Mouse (Mus musculus) retina, postnatal 7 days (tissue): Measurements from ENCODE around the gene Lcp2.
A peak's percentile ranks its signal among the peaks of the same experiment; 100 is the strongest.

Source experiments
- DNase-seq: peaks from one replicate; pipeline ENCODE4 v3.0.0-alpha.2; 2012; ENCODE audit warnings: low read depth, low spot score

The Lcp2 gene

DNA sequence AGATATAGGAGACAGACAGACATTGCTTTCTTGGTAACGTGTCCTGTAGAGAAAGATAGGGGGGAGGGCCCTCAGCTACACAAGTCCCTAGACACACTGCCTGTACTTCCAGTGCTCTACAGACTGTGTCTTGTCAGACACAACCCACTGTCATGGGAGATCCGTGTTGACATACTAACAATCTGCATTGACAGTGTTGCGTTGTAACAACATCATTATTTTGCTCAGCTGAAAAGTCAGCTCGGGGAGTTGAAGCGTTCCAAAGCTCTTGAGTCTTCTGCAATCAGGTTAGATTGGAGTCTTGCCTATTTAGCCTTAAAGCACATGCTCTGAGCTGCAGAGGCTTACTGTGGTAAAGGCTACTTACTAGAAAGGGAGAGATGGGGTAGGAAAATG lies 820 bp downstream of the Lcp2 start:
- DNase-seq: no peak

DNA sequence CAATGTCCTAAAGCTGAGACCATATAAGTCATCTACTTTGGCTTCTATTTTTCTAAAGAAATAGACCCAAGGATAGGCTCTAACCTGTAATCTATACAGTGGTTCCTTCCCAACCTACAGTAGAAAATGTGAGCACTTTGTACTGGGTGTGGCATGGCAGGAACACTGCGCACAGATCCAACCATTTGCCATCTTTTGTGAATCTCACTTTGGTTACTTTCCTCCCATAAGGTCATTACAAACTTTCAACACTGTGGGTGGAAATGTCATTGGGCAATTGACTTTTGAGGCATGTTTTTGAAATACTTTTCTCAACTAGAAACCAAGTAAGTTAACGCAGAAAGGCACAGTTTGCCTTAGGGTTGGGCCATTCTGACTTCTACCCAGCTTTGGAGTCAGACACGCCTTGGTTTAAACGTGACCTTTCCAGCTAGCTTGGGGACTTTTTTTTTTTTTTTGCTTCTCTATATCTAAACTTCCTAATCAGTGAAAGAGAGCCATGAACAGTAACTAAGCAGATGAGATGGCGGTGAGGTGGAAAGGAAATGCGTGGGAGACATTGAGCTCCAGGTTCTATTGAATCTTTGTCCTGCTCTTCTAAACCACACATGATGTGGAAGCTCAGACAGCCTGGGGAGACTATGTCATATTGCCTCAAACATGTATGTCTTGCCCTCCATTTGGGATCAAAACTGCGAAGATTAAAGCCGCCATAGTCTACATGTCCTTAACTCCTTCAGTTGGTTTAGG lies 1.8 kb downstream of the Lcp2 start:
- no peak for DNase-seq

DNA sequence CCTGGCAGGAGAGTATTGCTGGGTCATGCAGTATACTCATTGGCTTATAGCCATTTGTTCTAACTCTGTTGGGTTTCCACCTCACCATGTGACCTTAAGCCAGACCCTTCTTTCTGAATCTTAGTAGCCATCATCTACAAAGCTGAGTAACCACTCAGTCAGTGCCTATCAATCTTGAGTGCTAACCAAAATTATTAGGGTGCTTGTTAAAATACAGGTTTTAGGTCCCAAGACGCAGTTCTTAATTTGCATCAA lies 2.3 kb downstream of the Lcp2 start:
- no peak for DNase-seq

DNA sequence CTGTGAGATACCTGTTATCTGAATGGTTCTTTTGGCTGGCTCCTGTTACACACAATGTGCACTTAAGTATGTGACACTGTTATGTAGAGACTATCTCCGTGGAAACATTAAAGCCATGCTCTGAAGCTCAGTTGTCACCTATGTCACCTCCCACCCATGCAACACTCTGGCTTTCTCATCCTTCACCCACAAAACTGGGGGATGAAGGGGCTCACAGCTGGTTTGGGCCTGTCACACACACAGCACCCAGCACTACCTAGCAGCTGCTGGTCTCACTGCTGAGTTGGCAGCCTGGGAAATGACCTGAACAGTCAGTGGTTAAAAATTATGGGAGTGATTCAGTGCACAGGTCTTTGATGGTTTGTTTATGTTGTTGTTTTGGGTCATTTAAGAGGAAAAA lies 3.3 kb downstream of the Lcp2 start:
- no peak for DNase-seq

DNA sequence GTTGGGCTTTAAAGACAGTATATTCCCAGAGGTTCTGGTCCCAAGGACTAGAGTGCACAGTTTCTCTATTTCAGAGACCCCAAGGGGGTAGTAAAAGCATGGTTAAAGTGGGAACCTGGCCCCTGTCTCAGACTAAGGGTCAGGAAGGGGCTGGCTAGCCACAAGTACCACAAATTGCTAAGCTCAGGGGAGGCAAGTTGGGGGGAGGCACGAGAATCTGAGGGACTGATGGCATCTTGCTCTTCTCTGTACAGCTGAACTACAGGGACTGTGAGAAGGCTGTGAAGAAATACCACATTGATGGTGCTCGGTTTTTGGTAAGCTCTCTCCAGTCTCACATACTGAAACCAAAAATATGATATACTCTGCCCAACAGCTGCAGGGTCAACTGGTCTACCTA lies 3.9 kb downstream of the Lcp2 start:
- no peak for DNase-seq

DNA sequence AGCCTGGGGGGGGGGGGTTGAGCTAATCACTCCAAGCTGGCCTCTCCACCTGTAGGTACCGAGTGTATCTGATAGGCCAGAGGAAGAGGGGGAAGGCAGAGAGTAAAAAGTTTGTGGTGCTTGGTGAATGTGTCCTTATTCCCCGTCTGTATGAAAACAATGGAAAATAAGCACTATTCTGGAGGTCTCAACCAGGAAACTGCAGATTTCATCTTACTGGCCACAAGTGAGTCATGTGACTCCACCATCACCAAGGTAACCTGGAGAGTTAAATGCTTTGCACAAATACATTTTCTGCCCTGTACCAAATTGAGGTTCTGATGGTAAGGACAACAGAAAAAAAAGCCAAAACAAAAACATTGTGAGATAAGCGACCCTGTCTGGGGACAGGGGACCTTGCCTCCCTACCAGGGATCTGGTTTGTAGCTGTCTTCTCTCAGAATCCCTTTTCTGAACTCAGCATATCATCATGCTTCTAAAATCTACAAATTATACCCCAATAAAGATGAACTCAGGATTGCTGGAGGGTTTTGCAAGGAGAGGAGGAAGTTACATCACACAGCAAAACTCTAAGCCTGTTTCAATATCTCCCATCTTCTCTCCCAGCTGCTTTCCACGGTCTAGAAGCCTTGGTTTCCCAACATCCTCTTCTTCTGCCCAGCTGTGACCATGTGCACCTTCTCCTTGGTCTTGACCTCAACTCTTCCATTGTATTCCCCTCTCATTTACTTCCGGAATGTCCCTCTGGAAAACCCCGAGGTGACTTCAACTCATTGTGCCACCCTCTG lies 6.5 kb downstream of the Lcp2 start:
- DNase-seq: no peak

DNA sequence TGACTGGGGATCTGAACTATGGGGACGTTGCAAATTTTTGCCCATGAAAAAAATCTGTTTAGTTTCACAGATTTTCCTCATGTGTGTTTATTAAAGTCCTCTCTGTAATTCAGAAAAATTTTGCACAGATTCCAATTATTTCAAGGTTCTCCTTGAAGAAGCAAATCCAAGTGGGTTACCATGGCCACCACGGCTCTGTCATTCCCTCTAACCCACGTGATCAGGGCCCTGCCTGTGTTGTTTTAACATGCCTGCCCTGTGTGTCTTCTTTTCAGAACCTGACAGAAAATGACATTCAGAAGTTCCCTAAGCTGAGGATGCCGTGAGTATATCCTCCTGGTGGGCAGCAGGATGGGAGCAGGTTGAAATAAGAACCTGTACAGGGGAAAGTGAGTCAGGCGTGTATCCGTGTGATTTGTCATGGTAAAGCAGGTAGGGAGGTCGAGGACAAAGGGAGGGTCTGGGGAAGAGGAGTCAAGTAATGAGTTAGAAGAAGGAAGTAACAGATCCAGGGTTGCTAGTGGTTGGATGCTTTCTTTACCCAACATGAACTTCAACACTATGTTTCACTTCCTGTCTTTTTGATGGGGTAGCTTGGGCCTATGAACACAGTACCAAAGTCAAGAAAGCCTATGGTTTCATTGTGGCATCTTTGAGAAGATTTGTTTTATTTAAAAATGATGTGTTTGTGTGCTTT lies 7.5 kb downstream of the Lcp2 start:
- DNase-seq: no peak

DNA sequence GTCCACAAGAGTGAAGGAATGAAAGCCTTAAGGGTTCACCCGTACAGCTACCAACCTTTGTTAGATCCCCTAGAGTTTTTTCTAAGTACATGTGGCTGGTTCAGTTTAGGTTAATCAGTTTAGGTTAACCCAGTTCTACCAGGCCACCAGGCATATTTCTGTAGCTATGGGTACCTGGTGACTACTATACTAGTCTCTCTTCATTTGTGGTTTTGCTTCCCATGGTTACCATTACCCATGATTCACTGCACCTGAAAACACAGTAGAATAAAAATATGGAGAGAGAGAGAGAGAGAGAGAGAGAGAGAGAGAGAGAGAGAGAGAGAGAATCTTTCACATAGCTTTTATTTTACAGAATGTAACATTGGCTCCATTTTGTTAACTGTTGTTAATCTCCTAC lies 10.0 kb downstream of the Lcp2 start:
- DNase-seq: no peak

DNA sequence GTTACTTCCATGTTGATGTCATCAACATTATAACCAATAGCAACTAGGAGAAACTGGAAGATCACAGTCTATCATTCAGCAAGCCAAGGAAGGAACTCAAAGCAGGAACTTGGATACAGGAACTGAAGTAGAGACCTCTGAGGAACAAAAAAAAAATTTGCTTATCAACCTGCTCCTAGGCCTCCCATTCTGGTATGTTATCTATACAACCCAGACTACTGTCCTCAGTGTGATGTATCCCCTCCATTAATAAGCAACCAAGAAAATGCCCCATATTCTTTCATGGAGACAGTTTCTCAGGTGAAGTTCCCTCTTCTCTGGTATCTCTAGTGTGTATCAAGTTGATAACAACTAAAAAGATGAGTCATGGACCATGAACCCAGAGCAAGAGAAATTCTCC lies 11.6 kb downstream of the Lcp2 start:
- DNase-seq: no peak

DNA sequence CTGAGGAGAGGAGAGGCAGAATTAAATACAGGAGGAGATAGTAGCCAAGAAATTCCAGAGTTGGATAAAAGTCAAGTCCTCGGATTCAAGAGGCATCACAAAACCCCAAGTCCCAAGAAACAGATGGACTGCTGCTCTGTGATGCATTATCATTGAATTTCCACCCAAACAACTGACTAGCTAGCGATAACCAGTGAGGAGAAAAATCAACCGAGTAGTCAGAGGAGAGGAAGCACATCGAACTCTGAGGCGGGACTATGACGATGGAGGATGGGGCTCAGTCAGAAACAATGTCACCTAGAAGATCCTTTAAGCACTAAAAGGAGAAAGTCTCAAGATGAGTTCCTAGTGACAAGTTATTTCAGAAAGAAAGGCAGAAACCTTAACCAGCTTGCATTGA lies 12.2 kb downstream of the Lcp2 start:
- DNase-seq: no peak

DNA sequence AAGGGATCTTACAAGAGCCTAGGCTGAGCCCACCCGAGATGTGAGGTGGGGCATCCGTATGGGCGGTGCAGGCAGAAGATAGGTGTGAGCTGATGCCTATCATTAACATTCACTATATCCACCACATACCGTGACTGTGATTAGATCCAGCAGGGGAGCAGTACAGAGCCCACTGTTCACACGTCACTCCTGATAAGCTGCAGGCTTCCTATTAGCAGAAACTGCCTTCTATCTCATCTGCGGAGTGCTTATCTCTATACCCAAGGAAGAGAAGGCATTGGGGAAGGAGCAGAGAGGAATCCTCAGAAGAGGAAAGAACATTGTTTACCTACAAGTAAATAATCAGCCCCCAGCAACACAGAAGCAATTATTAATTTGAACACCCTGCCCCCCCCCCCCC lies 15.0 kb downstream of the Lcp2 start:
- no peak for DNase-seq

DNA sequence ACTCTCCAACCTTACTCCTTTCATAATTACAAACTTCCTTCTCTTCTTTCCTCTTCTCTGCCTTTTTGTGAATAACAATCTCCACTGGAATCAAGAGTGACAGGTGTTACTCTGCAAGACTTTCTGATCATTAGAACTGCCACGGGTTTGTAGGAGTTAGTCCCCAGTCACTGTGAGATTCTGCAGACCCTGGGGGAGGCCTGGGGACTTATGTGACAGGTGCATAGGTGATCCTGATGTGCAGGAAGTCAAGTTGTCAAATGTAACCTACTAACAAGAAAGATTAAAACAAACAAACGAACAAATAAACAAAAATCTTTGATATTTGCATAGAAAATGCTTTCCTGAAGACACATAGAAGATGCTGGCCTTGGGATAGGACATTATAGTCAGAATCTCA lies 16.5 kb downstream of the Lcp2 start:
- DNase-seq: no peak

DNA sequence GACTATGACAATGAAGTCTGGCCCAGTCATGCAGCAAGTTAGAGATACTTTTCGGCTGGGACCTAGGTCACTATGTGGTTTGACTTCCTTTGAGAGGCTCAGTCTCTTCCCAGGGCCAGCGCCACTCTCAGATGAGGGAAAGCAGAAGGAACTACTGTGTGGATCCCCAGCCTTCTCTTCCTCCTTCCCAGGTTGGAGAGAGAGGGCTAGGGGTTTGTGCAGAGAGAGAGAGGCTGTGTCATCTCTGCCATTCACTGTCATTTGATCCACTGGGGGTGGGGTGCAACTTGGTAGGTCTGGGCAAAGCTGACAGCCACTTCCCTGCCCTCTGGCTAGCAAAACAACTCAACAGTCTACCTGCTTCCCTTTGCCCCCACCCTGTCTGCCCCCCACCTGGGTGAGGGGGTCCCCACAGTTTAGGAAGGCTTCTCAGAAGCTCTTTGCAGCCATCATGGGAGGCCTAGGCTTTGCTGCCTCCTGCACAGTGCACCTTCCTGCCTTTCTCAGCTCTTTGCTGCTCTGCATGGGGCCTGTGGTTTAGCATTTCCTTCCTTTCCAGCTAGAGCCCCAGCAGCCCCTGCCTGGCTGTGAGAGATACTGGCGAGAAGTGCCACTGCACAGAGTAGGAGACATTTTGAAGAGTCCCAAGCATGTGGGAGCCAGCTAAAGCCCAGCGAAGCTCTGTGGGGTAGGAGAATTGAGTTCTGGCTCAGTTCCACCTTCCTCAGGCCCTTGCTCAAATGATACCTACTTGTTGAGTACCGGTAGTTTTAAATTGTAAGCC lies 17.2 kb downstream of the Lcp2 start:
- no peak for DNase-seq

DNA sequence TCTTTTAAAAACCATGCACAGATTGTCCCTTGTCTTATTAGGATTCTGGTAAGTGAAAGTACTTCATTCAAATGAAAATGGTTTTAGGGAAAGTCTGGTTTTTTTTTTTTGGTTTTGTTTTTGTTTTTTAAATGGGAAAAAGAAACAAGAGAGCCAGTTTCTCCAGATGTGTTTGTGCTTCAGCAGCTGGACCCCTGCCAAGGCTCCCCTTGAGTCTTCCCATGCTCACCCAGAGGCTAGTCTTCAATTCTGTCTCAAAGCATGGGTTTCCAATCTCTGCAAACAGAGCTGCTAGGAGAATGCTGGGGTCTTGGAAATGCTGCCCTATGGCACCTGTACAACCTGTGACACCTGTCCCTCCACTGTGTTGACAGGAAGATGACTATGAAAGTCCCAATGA lies 23.9 kb downstream of the Lcp2 start:
- no peak for DNase-seq

DNA sequence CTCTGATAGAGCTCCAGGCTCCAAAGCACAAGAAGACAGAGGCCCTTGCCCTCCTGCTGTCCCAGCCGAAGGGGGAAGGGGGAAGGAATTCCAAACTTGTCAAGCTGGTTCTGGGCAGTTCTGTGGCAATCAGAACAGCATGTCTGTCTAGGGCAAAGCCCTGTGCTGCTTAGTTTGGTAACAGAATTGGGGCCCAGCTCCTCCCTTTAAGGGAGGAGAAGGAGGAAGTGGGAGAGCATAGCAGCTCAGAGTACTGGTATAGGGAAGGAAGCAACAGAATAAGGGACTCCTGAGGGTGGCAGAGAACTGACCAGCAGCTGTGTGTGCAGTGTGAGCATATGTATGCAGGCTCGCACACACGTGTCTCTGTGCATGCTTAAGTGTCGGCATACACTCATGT lies 25.6 kb downstream of the Lcp2 start:
- DNase-seq: no peak

DNA sequence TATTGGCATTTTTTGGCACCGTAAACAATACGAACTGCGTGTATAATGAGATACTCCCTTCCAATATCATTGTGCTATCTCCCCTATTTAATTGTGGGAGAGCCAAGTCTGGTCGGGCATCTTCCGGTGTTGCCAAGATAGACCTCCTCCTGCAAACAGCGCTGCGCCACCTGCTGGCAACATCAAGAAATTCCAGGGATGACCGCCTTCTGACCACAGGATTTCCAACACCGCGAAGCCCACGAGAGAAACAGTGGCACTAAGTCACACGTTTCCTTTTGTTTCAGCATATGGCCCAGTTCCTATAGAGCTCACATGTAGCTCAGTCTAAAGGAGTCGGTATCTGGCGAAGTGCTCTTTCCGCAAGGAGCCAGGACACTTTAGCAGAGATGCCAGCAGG lies 27.1 kb downstream of the Lcp2 start:
- peak; percentile 53 for DNase-seq

DNA sequence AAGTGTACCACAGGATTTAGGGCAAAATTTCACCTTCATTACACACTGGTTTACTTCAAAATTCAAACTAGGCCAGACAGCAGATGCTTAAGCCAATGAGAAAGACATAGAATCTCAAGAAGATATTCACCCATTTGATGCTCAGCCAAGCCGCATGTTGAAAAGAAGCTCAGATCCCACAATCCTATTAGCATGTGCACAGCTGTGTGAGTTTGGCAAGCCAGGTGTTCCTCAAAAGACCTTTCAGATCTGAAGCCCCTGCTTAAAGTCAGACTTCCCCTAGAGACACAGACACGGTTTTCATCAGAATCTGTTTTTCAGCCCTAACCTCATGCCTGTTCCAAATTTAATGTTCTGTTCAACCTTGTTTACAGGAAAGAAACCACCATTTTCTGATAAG lies 31.1 kb downstream of the Lcp2 start:
- DNase-seq: no peak

DNA sequence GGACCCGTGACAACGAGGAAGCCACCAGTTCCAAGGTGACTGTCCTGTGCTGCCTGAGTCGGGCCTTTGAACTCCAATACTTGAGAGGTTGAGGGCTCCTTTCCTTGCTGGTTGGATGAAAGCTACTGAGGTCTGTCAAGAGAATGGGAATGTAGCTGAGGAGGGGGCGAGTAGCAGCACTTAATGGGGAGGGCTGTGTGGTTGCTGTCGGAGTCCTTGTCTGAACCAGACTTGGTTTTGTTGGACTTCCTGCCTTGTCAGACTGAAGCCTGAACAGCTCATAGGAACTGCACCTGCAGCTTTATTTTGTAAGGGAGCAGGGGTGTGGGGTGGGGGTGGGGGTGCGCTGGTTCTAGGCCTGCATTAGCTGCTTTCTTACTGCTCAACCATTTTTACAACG lies 31.9 kb downstream of the Lcp2 start:
- DNase-seq: no peak

DNA sequence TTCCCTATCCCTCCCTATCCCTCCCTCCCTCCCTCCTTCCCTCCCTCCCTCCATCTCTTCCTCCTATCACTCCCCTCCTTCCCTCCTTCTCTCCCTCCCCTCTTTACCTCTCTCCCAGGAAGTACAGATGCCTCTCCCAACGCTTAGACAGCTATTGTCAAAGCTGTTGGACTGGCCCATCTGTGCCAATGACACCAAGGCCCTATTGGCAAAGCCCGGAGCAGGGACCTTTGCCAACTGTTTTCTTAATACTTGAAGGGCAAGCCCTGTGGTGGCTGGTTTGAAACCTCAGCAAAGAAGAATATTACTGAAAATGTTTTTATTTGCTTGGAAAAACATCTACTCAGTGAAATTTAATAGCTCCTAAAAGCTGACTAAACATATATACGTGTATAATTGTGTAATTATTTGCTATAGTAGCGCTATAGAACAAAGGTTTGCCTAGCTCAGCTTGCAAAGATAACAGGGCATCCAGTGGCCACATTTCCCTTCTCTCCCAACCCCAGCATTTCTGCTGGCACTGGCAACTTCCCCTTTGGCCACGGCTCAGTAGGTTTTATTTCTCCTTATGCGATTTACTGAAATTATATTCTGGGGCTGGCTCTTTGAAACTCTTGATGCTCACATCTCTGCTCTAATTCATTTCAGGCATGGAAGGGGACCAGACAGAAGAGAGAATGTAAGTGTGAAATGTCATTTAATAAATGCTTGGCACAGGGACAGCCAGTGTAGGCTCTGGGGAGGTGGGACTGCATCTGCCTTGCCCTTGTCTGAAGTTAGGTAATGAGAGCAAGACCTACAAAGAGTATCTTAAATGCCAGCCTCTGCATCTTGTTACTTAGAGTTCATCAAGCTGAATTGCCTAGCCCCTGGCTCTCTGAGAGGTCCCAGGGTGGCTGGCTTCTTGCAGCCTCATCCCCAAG lies 33.1 kb downstream of the Lcp2 start:
- DNase-seq: no peak

DNA sequence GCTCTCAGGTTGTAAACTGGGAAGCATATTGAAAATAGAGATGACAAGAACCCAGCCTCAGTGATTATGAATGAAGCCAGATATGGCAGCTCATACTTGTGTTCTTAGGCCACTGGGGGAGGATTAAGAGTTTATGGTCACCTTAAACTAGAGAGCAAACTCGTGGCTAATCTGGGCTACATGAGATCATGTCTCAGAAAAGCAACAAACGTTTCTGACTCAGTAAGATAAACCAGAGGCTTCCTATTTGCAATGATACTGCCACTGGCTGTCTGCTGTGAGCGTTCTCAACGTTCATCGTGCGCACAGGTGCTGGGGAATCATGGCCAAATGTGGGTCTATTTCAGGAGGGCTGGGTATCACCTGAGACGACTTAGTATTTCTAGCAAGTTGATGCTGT lies 37.1 kb downstream of the Lcp2 start:
- DNase-seq: no peak

DNA sequence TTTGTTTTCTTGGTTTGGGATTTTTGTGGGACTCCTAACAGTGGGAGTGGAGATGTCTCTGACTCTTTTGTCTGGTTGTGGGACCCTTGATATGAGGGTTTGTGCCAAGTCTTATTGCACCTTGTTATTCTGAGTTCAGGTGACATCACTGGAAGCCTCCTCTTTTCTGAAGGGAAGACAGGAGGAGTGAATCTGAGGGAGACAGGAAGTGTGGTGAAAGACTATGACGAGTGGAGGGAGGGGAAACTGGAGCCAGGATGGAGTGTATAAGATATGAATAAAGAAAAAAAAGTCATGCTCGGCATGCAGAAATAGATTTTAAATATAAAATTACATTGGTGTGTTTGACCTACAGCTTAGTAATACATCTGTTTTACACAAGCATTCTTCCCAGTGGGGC lies 37.9 kb downstream of the Lcp2 start:
- no peak for DNase-seq
